Mouse (Mus musculus) lung, adult 2 months (tissue): ENCODE measurements around the gene Use1.
"Not testable (repeated sequence)": the region's sequence is repeated elsewhere in the genome, so short reads cannot be mapped to it uniquely, and the experiment has no call there.

Experiments
- CTCF ChIP-seq: fragments of 200-500 bp; IDR thresholded peaks from 2 replicates; pipeline ENCODE4 v1.5.1; 2011; ENCODE audit warnings: mild to moderate bottlenecking, low read length, control low read depth; ENCODE audit not compliant: insufficient read depth
- POLR2A ChIP-seq: fragments of 200-500 bp; IDR thresholded peaks from 2 replicates; pipeline ENCODE4 v1.6.1; 2011; ENCODE audit warnings: low read depth, mild to moderate bottlenecking, control low read depth, low read length, borderline replicate concordance; ENCODE audit errors: extremely low read depth

- not testable (repeated sequence) for TF ChIP-seq POLR2A, CTCF
Observed at GRCm38 (mm10) chr8:71318610-71319009, 48.0 kb upstream of the Use1 start.
